Mouse (Mus musculus): ENCODE measurements around the gene Dpf2. TPM values are rescaled to one million over a fixed set of nuclear protein-coding genes. Genes with fewer than 3 reads are reported as not detected.
A peak's percentile ranks its signal among the peaks of the same experiment; 100 is the strongest.

Dpf2 gene
- polyA plus RNA-seq, 1 experiment from 2014 or later = 77.7 TPM

DNA sequence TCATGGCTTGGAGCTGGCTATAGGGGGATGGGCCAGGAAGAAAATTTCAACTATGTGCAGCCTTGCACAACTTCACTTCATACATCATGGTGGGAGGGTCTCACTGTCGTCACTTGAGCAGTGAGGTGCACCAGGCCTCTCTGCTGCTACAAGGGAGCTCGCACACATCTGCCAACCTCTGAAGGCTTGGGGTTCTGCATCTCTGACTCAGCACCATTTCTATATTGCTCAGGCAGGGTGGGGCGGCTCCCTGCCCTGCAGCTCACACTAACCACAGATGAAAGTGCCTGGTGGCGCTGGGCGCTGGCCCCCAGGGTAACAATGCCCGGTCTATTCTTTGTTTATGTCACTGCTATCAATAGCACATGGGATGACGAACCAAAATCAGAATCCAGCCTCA, 32.2 kb upstream of the Dpf2 start:
- Histone ChIP-seq H3K9me3 (ENCODE audit: low read length) (no peaks in the 10 kb centered on the region), H3K4me1 (ENCODE audit: insufficient read depth, low read depth, low read length) (peaks cover 31% of the 10 kb centered on the region), H3K4me2 (replicated peaks; ENCODE audit: low read depth, low read length) (peak overlapping the region; percentile 14; the same call in 1 of the 2 replicates), H3K9ac (replicated peaks; ENCODE audit: low read depth) (no peak overlapping the region), H3K4me3 (ENCODE audit: low read depth, low read length) (no peak overlapping the region), H3K27ac (ENCODE audit: low read length) (peak overlapping the region; percentile 78), H3K36me3 (ENCODE audit: insufficient read depth, low read length) (0 out of 2 replicates have a peak, but pooled peaks cover 3% of the 10 kb centered on the region), H3K27me3 (replicated peaks; ENCODE audit: insufficient read depth, low read length) (no peaks in the 10 kb centered on the region)
- peak; percentile 95 for DNase-seq (ENCODE audit: low spot score)
- 35% methylated on average over 7 of the region's 7 CpGs for WGBS
- TF ChIP-seq EP300 (IDR thresholded peaks at IDR 0.05) (peak; percentile 67; the same call in 1 of the 2 replicates), CTCF (IDR thresholded peaks at IDR 0.05) (peak; percentile 15; the same call in 1 of the 2 replicates)
- ATAC-seq = peak; percentile 88

DNA sequence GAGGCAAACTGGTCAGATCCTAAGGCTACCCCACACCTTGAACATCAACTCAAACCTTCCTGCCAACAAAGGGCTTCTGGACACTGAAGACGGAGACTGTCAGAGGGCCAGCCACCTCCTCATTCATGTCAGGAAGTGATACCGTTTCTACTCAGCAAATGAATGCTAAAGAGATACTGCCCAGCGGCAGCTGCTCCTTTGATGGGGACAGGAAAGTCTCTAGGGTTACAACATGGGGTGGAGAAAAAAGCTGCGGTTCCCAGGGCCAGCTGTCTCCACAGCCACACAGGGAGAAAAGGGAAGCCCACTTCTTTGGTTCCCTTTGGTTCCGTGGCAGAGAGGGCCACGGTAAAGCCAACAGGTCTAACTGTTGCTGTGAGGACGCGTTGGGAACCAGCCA, 31.3 kb upstream of the Dpf2 start:
- Histone ChIP-seq H3K27me3 (replicated peaks; ENCODE audit: insufficient read depth, low read length) (no peaks in the 10 kb centered on the region), H3K9ac (replicated peaks; ENCODE audit: low read depth) (no peak overlapping the region), H3K27ac (ENCODE audit: low read length) (peak overlapping the region; percentile 54; the same call in 1 of the 2 replicates), H3K4me2 (replicated peaks; ENCODE audit: low read depth, low read length) (no peak overlapping the region), H3K4me3 (ENCODE audit: low read depth, low read length) (no peak overlapping the region), H3K4me1 (ENCODE audit: insufficient read depth, low read depth, low read length) (peaks cover 36% of the 10 kb centered on the region), H3K9me3 (ENCODE audit: low read length) (no peaks in the 10 kb centered on the region), H3K36me3 (ENCODE audit: insufficient read depth, low read length) (no peaks in the 10 kb centered on the region)
- 30% methylated on average over 8 of the region's 8 CpGs for WGBS
- DNase-seq (ENCODE audit: low spot score) (no peak), ATAC-seq (no peak)
- TF ChIP-seq EP300 (IDR thresholded peaks at IDR 0.05) (no peak), CTCF (IDR thresholded peaks at IDR 0.05) (no peak)

DNA sequence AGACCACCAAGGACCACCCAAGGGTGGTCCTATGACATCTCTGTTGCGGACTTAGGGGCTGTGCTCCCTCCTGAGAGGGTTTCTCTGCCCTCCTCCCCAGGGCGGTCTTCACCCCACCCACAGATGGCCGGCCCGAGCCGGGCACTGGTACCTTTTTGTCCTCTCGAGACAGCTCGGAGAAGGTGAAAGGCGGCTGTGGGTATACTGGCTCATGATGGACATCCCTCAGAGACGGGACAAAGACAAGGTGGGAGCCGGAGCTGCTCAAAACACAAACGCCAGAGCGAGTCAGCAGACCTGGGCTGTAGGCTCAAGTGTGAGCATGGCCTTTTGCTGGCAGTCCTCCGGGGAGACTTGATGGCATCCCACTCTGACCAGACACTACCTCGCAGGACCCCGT, 30.6 kb upstream of the Dpf2 start:
- Histone ChIP-seq H3K9me3 (ENCODE audit: low read length) (no peaks in the 10 kb centered on the region), H3K36me3 (ENCODE audit: insufficient read depth, low read length) (no peaks in the 10 kb centered on the region), H3K9ac (replicated peaks; ENCODE audit: low read depth) (no peak overlapping the region), H3K4me1 (ENCODE audit: insufficient read depth, low read depth, low read length) (peaks cover 36% of the 10 kb centered on the region), H3K4me2 (replicated peaks; ENCODE audit: low read depth, low read length) (no peak overlapping the region), H3K4me3 (ENCODE audit: low read depth, low read length) (no peak overlapping the region), H3K27ac (ENCODE audit: low read length) (no peak overlapping the region), H3K27me3 (replicated peaks; ENCODE audit: insufficient read depth, low read length) (no peaks in the 10 kb centered on the region)
- ATAC-seq = no peak
- 91% methylated on average over 15 of the region's 15 CpGs for WGBS
- TF ChIP-seq CTCF (IDR thresholded peaks at IDR 0.05) (no peak), EP300 (IDR thresholded peaks at IDR 0.05) (no peak)
- DNase-seq (ENCODE audit: low spot score) = no peak

DNA sequence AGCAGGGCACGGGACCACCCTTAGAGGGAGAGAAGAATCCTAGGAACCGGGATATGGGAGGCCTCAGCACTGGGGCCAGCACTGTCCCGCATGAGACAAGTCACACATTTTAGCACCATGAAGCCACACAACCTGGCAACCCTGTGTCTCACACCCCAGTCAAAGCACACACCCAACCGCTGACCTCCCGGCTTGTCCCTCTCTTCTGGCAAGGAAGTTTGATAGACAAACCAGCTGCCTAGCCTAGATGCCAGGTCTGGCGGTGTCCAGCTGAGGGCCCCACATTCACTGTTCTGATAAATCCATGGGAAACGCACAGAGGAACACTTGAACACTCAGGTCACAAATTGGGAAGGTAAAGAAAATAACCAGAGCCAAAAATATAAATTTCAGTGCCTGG, 29.8 kb upstream of the Dpf2 start:
- Histone ChIP-seq H3K4me3 (ENCODE audit: low read depth, low read length) (no peak overlapping the region), H3K27ac (ENCODE audit: low read length) (no peak overlapping the region), H3K4me1 (ENCODE audit: insufficient read depth, low read depth, low read length) (peaks cover 36% of the 10 kb centered on the region), H3K36me3 (ENCODE audit: insufficient read depth, low read length) (no peaks in the 10 kb centered on the region), H3K4me2 (replicated peaks; ENCODE audit: low read depth, low read length) (no peak overlapping the region), H3K9me3 (ENCODE audit: low read length) (no peaks in the 10 kb centered on the region), H3K9ac (replicated peaks; ENCODE audit: low read depth) (no peak overlapping the region), H3K27me3 (replicated peaks; ENCODE audit: insufficient read depth, low read length) (no peaks in the 10 kb centered on the region)
- 78% methylated on average over 7 of the region's 7 CpGs for WGBS
- TF ChIP-seq EP300 (IDR thresholded peaks at IDR 0.05) (no peak), CTCF (IDR thresholded peaks at IDR 0.05) (no peak)
- no peak for ATAC-seq
- DNase-seq (ENCODE audit: low spot score) = no peak

DNA sequence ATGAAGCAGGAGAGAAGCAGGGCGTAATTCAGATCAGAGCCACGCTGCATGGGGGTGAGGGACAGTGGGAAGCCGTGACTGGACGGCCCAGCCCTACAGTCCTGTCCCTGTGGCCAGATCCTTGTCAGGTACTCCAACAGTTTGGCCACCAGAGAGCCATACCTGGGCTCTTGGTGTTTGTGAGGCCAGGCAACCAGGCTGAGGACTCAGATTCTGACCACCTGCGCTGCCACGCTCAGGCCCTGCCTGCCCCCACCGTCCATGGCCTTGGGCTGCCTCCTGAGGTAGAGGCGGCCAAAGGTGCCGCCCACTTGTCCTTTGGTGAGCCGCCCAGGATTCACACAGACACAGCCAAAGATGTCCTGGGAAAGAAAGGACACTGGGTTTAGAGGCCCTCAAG, 27.8 kb upstream of the Dpf2 start:
- no peak for DNase-seq (ENCODE audit: low spot score)
- peaks cover 32% of the 10 kb centered on the region for H3K4me1 ChIP-seq (ENCODE audit: insufficient read depth, low read depth, low read length)
- 70% methylated on average over 10 of the region's 10 CpGs for WGBS
- H3K27ac ChIP-seq (ENCODE audit: low read length) = peak overlapping the region; percentile 59
- no peak overlapping the region for H3K9ac ChIP-seq (replicated peaks; ENCODE audit: low read depth)
- no peaks in the 10 kb centered on the region for H3K9me3 ChIP-seq (ENCODE audit: low read length)
- H3K27me3 ChIP-seq (replicated peaks; ENCODE audit: insufficient read depth, low read length) = no peaks in the 10 kb centered on the region
- H3K4me3 ChIP-seq (ENCODE audit: low read depth, low read length) = no peak overlapping the region
- H3K36me3 ChIP-seq (ENCODE audit: insufficient read depth, low read length) = no peaks in the 10 kb centered on the region
- TF ChIP-seq EP300 (IDR thresholded peaks at IDR 0.05) (no peak), CTCF (IDR thresholded peaks at IDR 0.05) (no peak)
- no peak overlapping the region for H3K4me2 ChIP-seq (replicated peaks; ENCODE audit: low read depth, low read length)
- ATAC-seq = no peak

DNA sequence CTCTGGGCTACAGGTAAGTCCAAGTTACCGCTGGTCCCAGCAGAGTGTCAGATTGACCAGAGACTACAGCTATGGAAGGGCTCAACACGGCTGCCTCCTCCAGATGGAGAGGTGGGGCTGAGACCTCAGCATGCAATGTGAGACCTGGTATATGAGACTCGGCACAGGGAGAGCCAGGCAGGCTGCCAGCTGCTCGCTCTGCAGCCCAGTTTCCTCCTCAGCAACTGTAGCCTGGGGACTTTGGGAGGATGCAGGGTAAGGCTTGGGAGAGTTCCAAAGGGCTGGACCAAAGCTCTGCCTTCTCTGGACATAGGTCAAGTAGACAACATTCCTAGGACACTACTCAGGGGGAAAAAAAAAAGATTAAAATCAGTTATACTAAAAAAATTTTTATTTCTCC, 27.4 kb upstream of the Dpf2 start:
- H3K4me2 ChIP-seq (replicated peaks; ENCODE audit: low read depth, low read length) = no peak overlapping the region
- 37% methylated on average over 4 of the region's 4 CpGs for WGBS
- no peak for TF ChIP-seq CTCF (IDR thresholded peaks at IDR 0.05)
- peak; percentile 28; the same call in 1 of the 2 replicates for TF ChIP-seq EP300 (IDR thresholded peaks at IDR 0.05)
- peak; percentile 26 for ATAC-seq
- H3K27me3 ChIP-seq (replicated peaks; ENCODE audit: insufficient read depth, low read length) = no peaks in the 10 kb centered on the region
- DNase-seq (ENCODE audit: low spot score) = peak; percentile 88
- H3K36me3 ChIP-seq (ENCODE audit: insufficient read depth, low read length) = no peaks in the 10 kb centered on the region
- no peak overlapping the region for H3K9ac ChIP-seq (replicated peaks; ENCODE audit: low read depth)
- H3K9me3 ChIP-seq (ENCODE audit: low read length) = no peaks in the 10 kb centered on the region
- peaks cover 32% of the 10 kb centered on the region for H3K4me1 ChIP-seq (ENCODE audit: insufficient read depth, low read depth, low read length)
- H3K27ac ChIP-seq (ENCODE audit: low read length) = peak overlapping the region; percentile 59
- H3K4me3 ChIP-seq (ENCODE audit: low read depth, low read length) = no peak overlapping the region

DNA sequence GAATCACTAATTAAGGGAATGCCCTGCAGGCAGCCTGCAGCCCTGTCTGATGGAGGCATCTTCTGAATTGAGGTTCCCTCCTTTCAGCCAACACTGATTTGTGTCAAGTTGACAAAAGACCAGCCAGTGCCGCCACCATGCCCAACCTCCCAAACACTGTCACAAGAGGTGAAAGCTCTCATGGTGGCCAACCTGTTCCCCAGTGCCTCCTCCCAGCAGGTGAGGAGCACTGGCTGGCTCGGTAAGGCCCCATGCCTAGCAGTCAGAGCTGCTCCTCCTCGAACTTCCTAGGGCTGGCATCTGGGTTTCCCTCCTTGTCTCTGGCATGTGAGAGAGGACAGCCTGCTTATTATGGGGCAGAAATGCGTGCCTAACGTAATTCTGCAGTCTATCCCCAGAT, 26.9 kb upstream of the Dpf2 start:
- Histone ChIP-seq H3K4me1 (ENCODE audit: insufficient read depth, low read depth, low read length) (peaks cover 33% of the 10 kb centered on the region), H3K36me3 (ENCODE audit: insufficient read depth, low read length) (no peaks in the 10 kb centered on the region), H3K4me3 (ENCODE audit: low read depth, low read length) (no peak overlapping the region), H3K9ac (replicated peaks; ENCODE audit: low read depth) (no peak overlapping the region), H3K27ac (ENCODE audit: low read length) (peak overlapping the region; percentile 59), H3K9me3 (ENCODE audit: low read length) (no peaks in the 10 kb centered on the region), H3K4me2 (replicated peaks; ENCODE audit: low read depth, low read length) (no peak overlapping the region), H3K27me3 (replicated peaks; ENCODE audit: insufficient read depth, low read length) (no peaks in the 10 kb centered on the region)
- no peak for TF ChIP-seq CTCF (IDR thresholded peaks at IDR 0.05)
- TF ChIP-seq EP300 (IDR thresholded peaks at IDR 0.05) = no peak
- no peak for DNase-seq (ENCODE audit: low spot score)
- ATAC-seq = no peak
- 84% methylated on average over 5 of the region's 5 CpGs for WGBS

Data from lung, postnatal 0 days (tissue).